Mouse (Mus musculus): Measurements from ENCODE around the gene Tbcd. TPM values are rescaled to one million over a fixed set of nuclear protein-coding genes. Genes with fewer than 3 reads are reported as not detected.
A peak's percentile ranks its signal among the peaks of the same experiment; 100 is the strongest.

Tbcd gene
- polyA plus RNA-seq, 1 experiment: 84.6 TPM

- DNase-seq (ENCODE audit: low read depth): no peak
- TF ChIP-seq CTCF (IDR thresholded peaks at IDR 0.05; ENCODE audit: borderline replicate concordance, extremely low read depth, insufficient read depth, insufficient read length): no peak
- no peak for TF ChIP-seq POLR2A (IDR thresholded peaks at IDR 0.05; ENCODE audit: borderline replicate concordance, extremely low read depth, insufficient read depth, insufficient read length, poor library complexity, severe bottlenecking)
These were observed 153.9 kb downstream of the Tbcd start for GRCm38 (mm10) chr11:121605604-121606003.

GRCm38 (mm10) chr11:121610976-121611375 lies 159.2 kb downstream of the Tbcd start:
- TF ChIP-seq CTCF (IDR thresholded peaks at IDR 0.05; ENCODE audit: borderline replicate concordance, extremely low read depth, insufficient read depth, insufficient read length) (no peak), POLR2A (IDR thresholded peaks at IDR 0.05; ENCODE audit: borderline replicate concordance, extremely low read depth, insufficient read depth, insufficient read length, poor library complexity, severe bottlenecking) (no peak)
- DNase-seq (ENCODE audit: low read depth): no peak

- TF ChIP-seq POLR2A (IDR thresholded peaks at IDR 0.05; ENCODE audit: borderline replicate concordance, extremely low read depth, insufficient read depth, insufficient read length, poor library complexity, severe bottlenecking) (no peak), CTCF (IDR thresholded peaks at IDR 0.05; ENCODE audit: borderline replicate concordance, extremely low read depth, insufficient read depth, insufficient read length) (no peak)
- no peak for DNase-seq (ENCODE audit: low read depth)
These were observed 164.3 kb downstream of the Tbcd start for GRCm38 (mm10) chr11:121615961-121616485.

GRCm38 (mm10) chr11:121616501-121616900 lies 164.8 kb downstream of the Tbcd start:
- no peak for TF ChIP-seq POLR2A (IDR thresholded peaks at IDR 0.05; ENCODE audit: borderline replicate concordance, extremely low read depth, insufficient read depth, insufficient read length, poor library complexity, severe bottlenecking)
- no peak for TF ChIP-seq CTCF (IDR thresholded peaks at IDR 0.05; ENCODE audit: borderline replicate concordance, extremely low read depth, insufficient read depth, insufficient read length)
- DNase-seq (ENCODE audit: low read depth): no peak

GRCm38 (mm10) chr11:121617371-121617770 lies 165.6 kb downstream of the Tbcd start:
- TF ChIP-seq CTCF (IDR thresholded peaks at IDR 0.05; ENCODE audit: borderline replicate concordance, extremely low read depth, insufficient read depth, insufficient read length): no peak
- TF ChIP-seq POLR2A (IDR thresholded peaks at IDR 0.05; ENCODE audit: borderline replicate concordance, extremely low read depth, insufficient read depth, insufficient read length, poor library complexity, severe bottlenecking): no peak
- no peak for DNase-seq (ENCODE audit: low read depth)

- no peak for DNase-seq (ENCODE audit: low read depth)
- TF ChIP-seq POLR2A (IDR thresholded peaks at IDR 0.05; ENCODE audit: borderline replicate concordance, extremely low read depth, insufficient read depth, insufficient read length, poor library complexity, severe bottlenecking) (no peak), CTCF (IDR thresholded peaks at IDR 0.05; ENCODE audit: borderline replicate concordance, extremely low read depth, insufficient read depth, insufficient read length) (no peak)
These were observed 173.3 kb downstream of the Tbcd start for GRCm38 (mm10) chr11:121625007-121625406.

- no peak for TF ChIP-seq POLR2A (IDR thresholded peaks at IDR 0.05; ENCODE audit: borderline replicate concordance, extremely low read depth, insufficient read depth, insufficient read length, poor library complexity, severe bottlenecking)
- TF ChIP-seq CTCF (IDR thresholded peaks at IDR 0.05; ENCODE audit: borderline replicate concordance, extremely low read depth, insufficient read depth, insufficient read length): no peak
- no peak for DNase-seq (ENCODE audit: low read depth)
These were observed 175.8 kb downstream of the Tbcd start for GRCm38 (mm10) chr11:121627521-121627920.

GRCm38 (mm10) chr11:121629529-121629928 lies 177.8 kb downstream of the Tbcd start:
- no peak for TF ChIP-seq CTCF (IDR thresholded peaks at IDR 0.05; ENCODE audit: borderline replicate concordance, extremely low read depth, insufficient read depth, insufficient read length)
- TF ChIP-seq POLR2A (IDR thresholded peaks at IDR 0.05; ENCODE audit: borderline replicate concordance, extremely low read depth, insufficient read depth, insufficient read length, poor library complexity, severe bottlenecking): no peak

GRCm38 (mm10) chr11:121630406-121630805 lies 178.7 kb downstream of the Tbcd start:
- no peak for DNase-seq (ENCODE audit: low read depth)
- no peak for TF ChIP-seq POLR2A (IDR thresholded peaks at IDR 0.05; ENCODE audit: borderline replicate concordance, extremely low read depth, insufficient read depth, insufficient read length, poor library complexity, severe bottlenecking)
- TF ChIP-seq CTCF (IDR thresholded peaks at IDR 0.05; ENCODE audit: borderline replicate concordance, extremely low read depth, insufficient read depth, insufficient read length): peak; percentile 32; the same call in 1 of the 2 replicates

More at GRCm38 (mm10) chr11:121629529-121629928, 177.8 kb downstream of the Tbcd start:
- no peak for DNase-seq (ENCODE audit: low read depth)

- peak; percentile 67 for DNase-seq (ENCODE audit: low read depth)
- TF ChIP-seq CTCF (IDR thresholded peaks at IDR 0.05; ENCODE audit: borderline replicate concordance, extremely low read depth, insufficient read depth, insufficient read length) (no peak), POLR2A (IDR thresholded peaks at IDR 0.05; ENCODE audit: borderline replicate concordance, extremely low read depth, insufficient read depth, insufficient read length, poor library complexity, severe bottlenecking) (no peak)
These were observed 179.7 kb downstream of the Tbcd start for GRCm38 (mm10) chr11:121631410-121631809.

GRCm38 (mm10) chr11:121636646-121637045 lies 184.9 kb downstream of the Tbcd start:
- no peak for TF ChIP-seq POLR2A (IDR thresholded peaks at IDR 0.05; ENCODE audit: borderline replicate concordance, extremely low read depth, insufficient read depth, insufficient read length, poor library complexity, severe bottlenecking)
- TF ChIP-seq CTCF (IDR thresholded peaks at IDR 0.05; ENCODE audit: borderline replicate concordance, extremely low read depth, insufficient read depth, insufficient read length): no peak
- no peak for DNase-seq (ENCODE audit: low read depth)

GRCm38 (mm10) chr11:121641501-121642145 lies 189.9 kb downstream of the Tbcd start:
- DNase-seq (ENCODE audit: low read depth): peak; percentile 16
- TF ChIP-seq POLR2A (IDR thresholded peaks at IDR 0.05; ENCODE audit: borderline replicate concordance, extremely low read depth, insufficient read depth, insufficient read length, poor library complexity, severe bottlenecking): no peak
- TF ChIP-seq CTCF (IDR thresholded peaks at IDR 0.05; ENCODE audit: borderline replicate concordance, extremely low read depth, insufficient read depth, insufficient read length): no peak

All from brain, embryonic 14.5 days (tissue).